Mouse (Mus musculus) CH12.LX (cell line): ENCODE data around the gene Ier3. TPM values are rescaled to one million over a fixed set of nuclear protein-coding genes. Genes with fewer than 3 reads are reported as not detected.

Experiments used
- DNase-seq: peaks from one replicate; pipeline ENCODE4 v3.0.0-alpha.2; 2013; ENCODE audit errors: extremely low read depth
- H3K27ac ChIP-seq: 2 replicates; pipeline ENCODE4 v1.5.1; 2012; ENCODE audit warnings: low read depth, mild to moderate bottlenecking, control low read depth, moderate library complexity; ENCODE audit not compliant: insufficient read depth
- H3K27me3 ChIP-seq: replicated peaks from 2 replicates; pipeline ENCODE3; 2012; ENCODE audit warnings: inconsistent platforms
- H3K36me3 ChIP-seq, 2 experiments: replicated peaks in 1 of 2; 2 replicates each; pipeline versions ENCODE3 to v1.6.1; 2012; ENCODE audit warnings: inconsistent platforms in 1 of 2, low read length in 1 of 2, mild to moderate bottlenecking in 1 of 2, mixed read lengths in 1 of 2, moderate library complexity in 1 of 2; ENCODE audit not compliant: control insufficient read depth in 1 of 2, insufficient read depth in 1 of 2
- H3K4me1 ChIP-seq, 2 experiments: 2 replicates each; pipeline ENCODE4 v1.6.1; 2012; ENCODE audit warnings: inconsistent platforms in 1 of 2, moderate library complexity in 1 of 2; ENCODE audit not compliant: insufficient read depth in 2 of 2, control insufficient read depth in 1 of 2
- H3K4me2 ChIP-seq: 2 replicates; pipeline ENCODE4 v1.6.1; 2012; ENCODE audit warnings: low read depth, mild to moderate bottlenecking, control low read depth; ENCODE audit not compliant: poor library complexity, insufficient read depth, severe bottlenecking
- H3K4me3 ChIP-seq, 3 experiments: fragments of 150-350 bp in 1 of 3; sonication (generic) in 1 of 3; replicated peaks in 1 of 3; 2 replicates each; pipeline versions ENCODE3 to v1.5.1; 2011 to 2012; ENCODE audit warnings: low read depth in 2 of 3, low read length in 2 of 3, mild to moderate bottlenecking in 2 of 3, moderate library complexity in 2 of 3, control low read depth in 1 of 3, improper control_type of control experiment in 1 of 3, inconsistent platforms in 1 of 3, mixed read lengths in 1 of 3; ENCODE audit not compliant: poor library complexity in 1 of 3
- H3K79me2 ChIP-seq: replicated peaks from 2 replicates; pipeline ENCODE4 v1.6.1; 2012; ENCODE audit warnings: mild to moderate bottlenecking, moderate library complexity; ENCODE audit not compliant: control insufficient read depth, poor library complexity, insufficient read depth, severe bottlenecking; ENCODE audit errors: extremely low read depth
- H3K9ac ChIP-seq: 2 replicates; pipeline ENCODE4 v1.6.1; 2012; ENCODE audit warnings: low read depth, mild to moderate bottlenecking, control low read depth, moderate library complexity; ENCODE audit not compliant: insufficient read depth
- H3K9me3 ChIP-seq: replicated peaks from 2 replicates; pipeline ENCODE3; 2012; ENCODE audit warnings: low read length, inconsistent platforms, mixed read lengths
- CHD2 ChIP-seq: IDR thresholded peaks from 2 replicates; pipeline ENCODE4 v1.6.1; 2011; ENCODE audit warnings: low read length, improper control_type of control experiment
- CTCF ChIP-seq, 2 experiments: IDR thresholded peaks in 1 of 2; conservative IDR thresholded peaks in 1 of 2; 2 replicates each; pipeline ENCODE4 v1.5.1; 2011 to 2012; ENCODE audit warnings: low read depth in 2 of 2, low read length in 2 of 2, improper control_type of control experiment in 1 of 2, inconsistent platforms in 1 of 2, mild to moderate bottlenecking in 1 of 2, moderate library complexity in 1 of 2
- ELF1 ChIP-seq: IDR thresholded peaks from 2 replicates; pipeline ENCODE4 v1.6.1; 2014; ENCODE audit warnings: low read depth, mild to moderate bottlenecking, inconsistent platforms, low read length, improper control_type of control experiment
- ETS1 ChIP-seq: conservative IDR thresholded peaks from 2 replicates; pipeline ENCODE4 v1.6.1; 2012; ENCODE audit warnings: low read depth, mild to moderate bottlenecking, inconsistent platforms, low read length, improper control_type of control experiment, moderate library complexity
- JUND ChIP-seq: conservative IDR thresholded peaks from 2 replicates; pipeline ENCODE4 v1.6.1; 2011; ENCODE audit warnings: low read depth, low read length, improper control_type of control experiment
- MYC ChIP-seq: IDR thresholded peaks from 2 replicates; pipeline ENCODE4 v1.6.1; 2011; ENCODE audit warnings: low read depth, mild to moderate bottlenecking, improper control_type of control experiment, low read length
- PAX5 ChIP-seq: IDR thresholded peaks from 2 replicates; pipeline ENCODE4 v1.6.1; 2012; ENCODE audit warnings: low read length, inconsistent platforms, mixed read lengths
- POLR2AphosphoS2 ChIP-seq: IDR thresholded peaks from 2 replicates; pipeline ENCODE4 v1.6.1; 2011; ENCODE audit warnings: low read depth, low read length, improper control_type of control experiment
- RAD21 ChIP-seq: IDR thresholded peaks from 2 replicates; pipeline ENCODE4 v1.6.1; 2011; ENCODE audit warnings: low read depth, mild to moderate bottlenecking, low read length, improper control_type of control experiment, moderate library complexity
- SMC3 ChIP-seq: IDR thresholded peaks from 2 replicates; pipeline ENCODE4 v1.6.1; 2011; ENCODE audit warnings: low read depth, low read length, improper control_type of control experiment
- TCF12 ChIP-seq: IDR thresholded peaks from 2 replicates; pipeline ENCODE4 v1.6.1; 2014; ENCODE audit warnings: low read depth, mild to moderate bottlenecking, inconsistent platforms, low read length, improper control_type of control experiment
- UBTF ChIP-seq: IDR thresholded peaks from 2 replicates; pipeline ENCODE4 v1.6.1; 2012; ENCODE audit warnings: low read depth, mild to moderate bottlenecking, inconsistent platforms, low read length, improper control_type of control experiment, moderate library complexity
- USF1 ChIP-seq: IDR thresholded peaks from 2 replicates; pipeline ENCODE4 v1.6.1; 2014; ENCODE audit warnings: low read depth, mild to moderate bottlenecking, inconsistent platforms, low read length, improper control_type of control experiment
- USF2 ChIP-seq: conservative IDR thresholded peaks from 2 replicates; pipeline ENCODE4 v1.6.1; 2011; ENCODE audit warnings: low read depth, low read length, improper control_type of control experiment
- ZMIZ1 ChIP-seq: IDR thresholded peaks from 2 replicates; pipeline ENCODE4 v1.6.1; 2012; ENCODE audit warnings: low read depth, mild to moderate bottlenecking, inconsistent platforms, low read length, improper control_type of control experiment
- ZNF384 ChIP-seq: IDR thresholded peaks from 2 replicates; pipeline ENCODE4 v1.6.1; 2012; ENCODE audit warnings: low read depth, low read length, improper control_type of control experiment, inconsistent platforms
- dilution Hi-C: fragments of 300-500 bp; cut with MboI; formaldehyde crosslinking; loops from 2 replicates; pipeline ENCODE4 v1.14.3; 2020; ENCODE audit warnings: low sequenced_read_pairs; ENCODE audit not compliant: extremely low pct_unique_long_range_greater_than_20kb, extremely low pct_ligation_motif_present
- in situ Hi-C: fragments of 300-500 bp; cut with MboI; formaldehyde crosslinking; loops from 3 replicates; pipeline ENCODE4 v1.14.3; 2019; ENCODE audit warnings: low sequenced_read_pairs, low pct_ligation_motif_present, low pct_unique_long_range_greater_than_20kb, mixed read lengths
- polyA plus RNA-seq: library from polyadenylated mRNA; unstranded; fragments of >175 nt; gene quantifications from 2 replicates; pipeline ENCODE4 v1.2.1, GENCODE M21; 2012; ENCODE audit warnings: low read depth; ENCODE audit not compliant: insufficient read length
- total RNA-seq, 2 experiments: library from RNA; depleted of rRNA; stranded (reverse); fragments of 300-350 nt in 1 of 2; fragments of >200 nt in 1 of 2; gene quantifications; 2 replicates each; pipeline ENCODE4 v1.2.3; 2012 to 2014

Gene Ier3
- total and polyA plus RNA-seq, 3 experiments = 12.6 to 27.2 (median 15.0) TPM

- no peak overlapping the region for H3K4me3 ChIP-seq
- H3K36me3 ChIP-seq = peaks cover 27 to 34% of the 10 kb centered on the region in 2 experiments
- no peaks in the 10 kb centered on the region for H3K9me3 ChIP-seq
- DNase-seq = no peak
- H3K9ac ChIP-seq = no peak overlapping the region
- H3K4me2 ChIP-seq = no peak overlapping the region
- no peaks in the 10 kb centered on the region for H3K27me3 ChIP-seq
- H3K27ac ChIP-seq = no peak overlapping the region
- in situ Hi-C loops = no loop called here
- dilution Hi-C loops = no loop called here
- no peaks in the 10 kb centered on the region; the same call in none of the 2 replicates for H3K79me2 ChIP-seq
- H3K4me1 ChIP-seq = peaks cover 0 to 35% of the 10 kb centered on the region in 2 experiments; a peak in 2 of 4 replicates
- TF ChIP-seq RAD21 (peak; percentile 30), ZMIZ1 (no peak), CTCF (conservative IDR thresholded peaks at IDR 0.05 in 1 of 2, IDR thresholded peaks at IDR 0.05 in 1 of 2; ENCODE audit: low read depth in 2 of 2, low read length in 2 of 2) (peak in 1 of 2 experiments; percentile 53; a peak in 2 of 4 replicates), SMC3 (peak; percentile 43)
Measured at GRCm38 (mm10) chr17:35843514-35843913, 22.0 kb downstream of the Ier3 start.

GRCm38 (mm10) chr17:35848112-35848511, 26.6 kb downstream of the Ier3 start:
- H3K79me2 ChIP-seq = no peaks in the 10 kb centered on the region; the same call in 1 of the 2 replicates
- no peak overlapping the region for H3K9ac ChIP-seq
- H3K27ac ChIP-seq = no peak overlapping the region
- no peak for TF ChIP-seq ZNF384
- TF ChIP-seq RAD21 = peak; percentile 24
- peak; percentile 26 for TF ChIP-seq SMC3
- TF ChIP-seq TCF12 = no peak
- no peak for TF ChIP-seq MYC
- TF ChIP-seq CTCF (conservative IDR thresholded peaks at IDR 0.05 in 1 of 2, IDR thresholded peaks at IDR 0.05 in 1 of 2; ENCODE audit: low read depth in 2 of 2, low read length in 2 of 2) = peak in 1 of 2 experiments; percentile 44; a peak in 2 of 4 replicates
- no peak for TF ChIP-seq UBTF
- TF ChIP-seq USF2 = no peak
- H3K9me3 ChIP-seq = no peaks in the 10 kb centered on the region
- dilution Hi-C loops (no loop called here), in situ Hi-C loops (no loop called here)
- H3K4me1 ChIP-seq = peaks cover 0 to 17% of the 10 kb centered on the region in 2 experiments; a peak in 2 of 4 replicates
- H3K27me3 ChIP-seq = no peaks in the 10 kb centered on the region
- no peak overlapping the region for H3K4me3 ChIP-seq
- DNase-seq = no peak
- H3K36me3 ChIP-seq = peaks cover 50 to 76% of the 10 kb centered on the region in 2 experiments
- H3K4me2 ChIP-seq = no peak overlapping the region

- dilution Hi-C loops = no loop called here
- no peaks in the 10 kb centered on the region for H3K27me3 ChIP-seq
- no peak overlapping the region for H3K4me2 ChIP-seq
- no peak overlapping the region for H3K27ac ChIP-seq
- peaks cover 0 to 16% of the 10 kb centered on the region in 2 experiments; a peak in 2 of 4 replicates for H3K4me1 ChIP-seq
- no peak for TF ChIP-seq USF1
- TF ChIP-seq POLR2AphosphoS2 = no peak
- TF ChIP-seq TCF12 = no peak
- no peak for TF ChIP-seq PAX5
- TF ChIP-seq USF2 = no peak
- TF ChIP-seq ETS1 = no peak
- TF ChIP-seq ELF1 = no peak
- TF ChIP-seq CHD2 = no peak
- no peak for TF ChIP-seq JUND
- TF ChIP-seq, all 38 proteins: peak for 0
- no peak for DNase-seq
- in situ Hi-C loops = no loop called here
- Histone ChIP-seq H3K9me3 (no peaks in the 10 kb centered on the region), H3K79me2 (no peaks in the 10 kb centered on the region), H3K36me3 (peaks cover 44 to 81% of the 10 kb centered on the region in 2 experiments), H3K9ac (no peak overlapping the region), H3K4me3 (no peak overlapping the region)
Measured at GRCm38 (mm10) chr17:35850974-35851373, 29.5 kb downstream of the Ier3 start.
